14 mouse cellular contexts compared by ENCODE assay signal in the genomic region with DNA sequence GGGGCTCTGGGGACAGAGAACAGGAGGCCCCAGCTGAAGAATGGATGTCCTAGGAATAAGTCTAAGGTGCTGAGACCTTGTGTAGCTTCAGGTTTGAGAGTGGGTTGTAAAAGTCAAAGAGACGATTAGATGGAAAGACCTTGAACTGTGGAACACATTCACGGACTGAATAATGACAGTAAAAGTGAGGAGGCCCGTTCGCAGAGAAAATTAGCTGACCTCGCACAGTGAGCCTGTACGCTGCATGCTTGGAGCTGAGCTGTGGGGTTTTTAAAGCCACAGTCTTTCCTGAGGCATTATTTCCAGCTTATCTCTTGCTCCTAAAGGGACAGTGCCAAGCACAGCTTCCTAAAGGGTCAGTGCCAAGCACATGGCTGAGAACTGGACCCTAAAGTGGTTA.
A peak's percentile ranks its signal among the peaks of the same experiment; 100 is the strongest.
DNase-seq lines count a peak whose midpoint lies in the region; ATAC-seq and TF ChIP-seq lines count a peak whose summit lies in the region.
"Had no signal": no experiment of that assay in that cellular context is flagged by ENCODE, and none has a peak within 500 bp of the region (broad histone marks: within the 10 kb centered on the region; RNA-seq: fewer than 3 reads in every experiment).

No protein-coding gene starts in this region.

- H3K27ac ChIP-seq in forebrain, embryonic 10.5 days: 0 out of 2 replicates have a peak overlapping the region, but pooled peaks have one; percentile 2
- no peak overlapping the region for H3K27ac ChIP-seq in forebrain, embryonic 15.5 days (replicated peaks)
- H3K27ac ChIP-seq in heart, embryonic 15.5 days: peak overlapping the region; percentile 3; the same call in 1 of the 2 replicates
- peak overlapping the region; percentile 17; the same call in 1 of the 2 replicates for H3K27ac ChIP-seq in embryonic facial prominence, embryonic 15.5 days (replicated peaks)
- H3K27ac ChIP-seq in limb, embryonic 14.5 days (replicated peaks; ENCODE audit: low read depth, low read length): 0 out of 2 replicates have a peak overlapping the region, but pooled peaks have one; percentile 21
- H3K27ac ChIP-seq in thymus, adult 2 months (ENCODE audit: control insufficient read depth, insufficient read depth, low read length): no peak overlapping the region
- H3K27ac ChIP-seq: embryonic facial prominence, embryonic 13.5 days; hindbrain, embryonic 15.5 days; kidney, postnatal 0 days had no signal

- no peak overlapping the region for H3K9ac ChIP-seq in forebrain, embryonic 15.5 days (replicated peaks)
- H3K9ac ChIP-seq in heart, embryonic 15.5 days: no peak overlapping the region
- H3K9ac ChIP-seq in embryonic facial prominence, embryonic 15.5 days: no peak overlapping the region
- H3K9ac ChIP-seq in limb, embryonic 14.5 days (ENCODE audit: low read depth, low read length, severe bottlenecking): no peak overlapping the region
- H3K9ac ChIP-seq: embryonic facial prominence, embryonic 13.5 days; hindbrain, embryonic 15.5 days; lung, embryonic 14.5 days had no signal

- no peak overlapping the region for H3K4me3 ChIP-seq in forebrain, embryonic 10.5 days
- H3K4me3 ChIP-seq in forebrain, embryonic 15.5 days: no peak overlapping the region
- H3K4me3 ChIP-seq in heart, embryonic 15.5 days: no peak overlapping the region
- H3K4me3 ChIP-seq in embryonic facial prominence, embryonic 15.5 days (replicated peaks): no peak overlapping the region
- no peak overlapping the region for H3K4me3 ChIP-seq in limb, embryonic 14.5 days (replicated peaks; ENCODE audit: low read length)
- H3K4me3 ChIP-seq in thymus, adult 2 months (ENCODE audit: control insufficient read depth, insufficient read depth, low read length): no peak overlapping the region
- H3K4me3 ChIP-seq: embryonic facial prominence, embryonic 13.5 days; hindbrain, embryonic 15.5 days had no signal

- no peak for TF ChIP-seq CTCF in thymus, adult 2 months (IDR thresholded peaks at IDR 0.05; ENCODE audit: borderline replicate concordance, control insufficient read depth, extremely low read depth, insufficient read depth, low read length, poor library complexity)

- ATAC-seq in forebrain, embryonic 15.5 days (replicated peaks): no peak
- no peak for ATAC-seq in heart, embryonic 15.5 days (replicated peaks; ENCODE audit: insufficient number of reproducible peaks, insufficient read depth, low FRiP score, low read depth)
- ATAC-seq in embryonic facial prominence, embryonic 15.5 days (ENCODE audit: insufficient number of reproducible peaks, low FRiP score, low TSS enrichment, low read depth): no peak
- ATAC-seq in limb, embryonic 14.5 days (ENCODE audit: low FRiP score, low read depth): no peak

- no peak for TF ChIP-seq POLR2A in limb, embryonic 14.5 days (IDR thresholded peaks at IDR 0.05; ENCODE audit: borderline replicate concordance, extremely low read depth, insufficient read depth, insufficient read length)
- TF ChIP-seq POLR2A in thymus, adult 2 months (IDR thresholded peaks at IDR 0.05; ENCODE audit: control insufficient read depth, extremely low read depth, insufficient read depth, low read length, poor library complexity): no peak

- no peak for DNase-seq in forebrain, embryonic 10.5 days (ENCODE audit: extremely low spot score, low spot score)
- DNase-seq in heart, postnatal 4 days: no peak
- DNase-seq in limb, embryonic 14.5 days (ENCODE audit: low spot score): no peak
- DNase-seq in spleen, postnatal 4 days (ENCODE audit: low spot score in 2 of 2): no peak
- no peak for DNase-seq in thymus, adult 2 months
- DNase-seq: adrenal gland, adult 8-10 months; liver; lung, embryonic 14.5 days had no signal

- peaks cover 8% of the 10 kb centered on the region; the same call in 1 of the 2 replicates for H3K9me3 ChIP-seq in forebrain, embryonic 10.5 days
- no peaks in the 10 kb centered on the region for H3K9me3 ChIP-seq in forebrain, embryonic 15.5 days
- H3K9me3 ChIP-seq in heart, embryonic 15.5 days (replicated peaks): no peaks in the 10 kb centered on the region
- H3K9me3 ChIP-seq in embryonic facial prominence, embryonic 15.5 days (replicated peaks): no peaks in the 10 kb centered on the region
- no peaks in the 10 kb centered on the region for H3K9me3 ChIP-seq in limb, embryonic 14.5 days (ENCODE audit: control insufficient read depth, low read length)
- H3K9me3 ChIP-seq: embryonic facial prominence, embryonic 13.5 days; hindbrain, embryonic 15.5 days had no signal

- H3K27me3 ChIP-seq in forebrain, embryonic 10.5 days (ENCODE audit: poor library complexity, severe bottlenecking): no peaks in the 10 kb centered on the region
- no peaks in the 10 kb centered on the region for H3K27me3 ChIP-seq in forebrain, embryonic 15.5 days
- H3K27me3 ChIP-seq in heart, embryonic 15.5 days: no peaks in the 10 kb centered on the region
- no peaks in the 10 kb centered on the region for H3K27me3 ChIP-seq in embryonic facial prominence, embryonic 15.5 days
- no peaks in the 10 kb centered on the region for H3K27me3 ChIP-seq in limb, embryonic 14.5 days (ENCODE audit: control insufficient read depth, insufficient read depth, low read length)
- H3K27me3 ChIP-seq in thymus, adult 2 months (ENCODE audit: control insufficient read depth, insufficient read depth, low read length): no peaks in the 10 kb centered on the region
- H3K27me3 ChIP-seq: embryonic facial prominence, embryonic 13.5 days; hindbrain, embryonic 15.5 days had no signal

- H3K4me1 ChIP-seq in forebrain, embryonic 10.5 days: peaks cover 38% of the 10 kb centered on the region
- peaks cover 21% of the 10 kb centered on the region for H3K4me1 ChIP-seq in forebrain, embryonic 15.5 days
- H3K4me1 ChIP-seq in heart, embryonic 15.5 days (replicated peaks): peaks cover 35% of the 10 kb centered on the region
- H3K4me1 ChIP-seq in embryonic facial prominence, embryonic 15.5 days: peaks cover 38% of the 10 kb centered on the region
- H3K4me1 ChIP-seq in limb, embryonic 14.5 days (ENCODE audit: control insufficient read depth, insufficient read depth, low read length): peaks cover 48% of the 10 kb centered on the region
- peaks cover 6% of the 10 kb centered on the region; the same call in 1 of the 2 replicates for H3K4me1 ChIP-seq in thymus, adult 2 months (replicated peaks; ENCODE audit: control insufficient read depth, insufficient read depth, low read length)

- no peak overlapping the region for H3K4me2 ChIP-seq in forebrain, embryonic 15.5 days (replicated peaks)
- H3K4me2 ChIP-seq in heart, embryonic 15.5 days: no peak overlapping the region
- no peak overlapping the region for H3K4me2 ChIP-seq in embryonic facial prominence, embryonic 15.5 days (replicated peaks)
- H3K4me2 ChIP-seq in limb, embryonic 14.5 days (replicated peaks; ENCODE audit: low read depth, low read length, severe bottlenecking): no peak overlapping the region
- H3K4me2 ChIP-seq: embryonic facial prominence, embryonic 13.5 days; hindbrain, embryonic 15.5 days; lung, embryonic 14.5 days had no signal

- WGBS in forebrain, embryonic 10.5 days: 91% methylated on average over 6 of the region's 6 CpGs
- 77% methylated on average over 6 of the region's 6 CpGs for WGBS in forebrain, embryonic 15.5 days
- WGBS in heart, embryonic 15.5 days: 50% methylated on average over 6 of the region's 6 CpGs
- 79% methylated on average over 6 of the region's 6 CpGs for WGBS in embryonic facial prominence, embryonic 15.5 days
- 50% methylated on average over 6 of the region's 6 CpGs for WGBS in limb, embryonic 14.5 days
- WGBS in thymus, adult 2 months: 96% methylated on average over 6 of the region's 6 CpGs

- H3K36me3 ChIP-seq in forebrain, embryonic 10.5 days (replicated peaks): peaks cover 12% of the 10 kb centered on the region; the same call in 1 of the 2 replicates
- H3K36me3 ChIP-seq in forebrain, embryonic 15.5 days: no peaks in the 10 kb centered on the region
- no peaks in the 10 kb centered on the region for H3K36me3 ChIP-seq in heart, embryonic 15.5 days
- 0 out of 2 replicates have a peak, but pooled peaks cover 4% of the 10 kb centered on the region for H3K36me3 ChIP-seq in embryonic facial prominence, embryonic 15.5 days
- H3K36me3 ChIP-seq in limb, embryonic 14.5 days (ENCODE audit: control insufficient read depth, insufficient read depth, low read length): no peaks in the 10 kb centered on the region
- no peaks in the 10 kb centered on the region for H3K36me3 ChIP-seq in thymus, adult 2 months (ENCODE audit: control insufficient read depth, insufficient read depth, low read length)
- H3K36me3 ChIP-seq: hindbrain, embryonic 15.5 days had no signal

Comparison
In these comparisons a context has a peak if more than half of its experiments do, and no peak if none do; other contexts are left out.
1. H3K27ac ChIP-seq: peak in forebrain, embryonic 10.5 days (single experiment), heart, embryonic 15.5 days (single experiment), embryonic facial prominence, embryonic 15.5 days (single experiment) and limb, embryonic 14.5 days (single experiment); none in forebrain, embryonic 15.5 days (single experiment) and thymus, adult 2 months (single experiment).